Mouse (Mus musculus) spleen, adult 2 months (tissue): ENCODE results near the gene Slc12a5.

Experiments used
- CTCF ChIP-seq: fragments of 200-500 bp; IDR thresholded peaks from 2 replicates; pipeline ENCODE4 v1.5.1; 2011; ENCODE audit warnings: mild to moderate bottlenecking, inconsistent platforms; ENCODE audit not compliant: insufficient read depth, insufficient read length, insufficient replicate concordance; ENCODE audit errors: extremely low read depth
- POLR2A ChIP-seq: fragments of 200-500 bp; IDR thresholded peaks from 2 replicates; pipeline ENCODE4 v1.6.1; 2011; ENCODE audit warnings: low read depth, low read length, inconsistent platforms

- TF ChIP-seq CTCF (no peak), POLR2A (no peak)
Measured at GRCm38 (mm10) chr2:165014935-165015334, 54.3 kb downstream of the Slc12a5 start.
